Mouse (Mus musculus) embryonic fibroblast, embryonic 13.5 days (primary cell): ENCODE data around the gene Tenm4.

Experiments
- CTCF ChIP-seq: IDR thresholded peaks from 2 replicates; pipeline ENCODE4 v1.5.1; 2011; ENCODE audit warnings: mild to moderate bottlenecking, control low read depth, low read length, moderate library complexity, borderline replicate concordance; ENCODE audit not compliant: insufficient read depth
- POLR2A ChIP-seq: IDR thresholded peaks from 2 replicates; pipeline ENCODE4 v1.6.1; 2011; ENCODE audit warnings: low read depth, mild to moderate bottlenecking, control low read depth, low read length, moderate library complexity

GRCm38 (mm10) chr7:96604091-96604745 is 433.2 kb downstream of the Tenm4 start:
- TF ChIP-seq CTCF (no peak), POLR2A (no peak)
